Mouse (Mus musculus) ovary, postnatal 14 days (tissue): ENCODE data around the gene Endod1.

Experiments used
- DNase-seq: peaks from one replicate; pipeline ENCODE4 v3.0.0; 2022; ENCODE audit warnings: low spot score

The Endod1 gene

DNA sequence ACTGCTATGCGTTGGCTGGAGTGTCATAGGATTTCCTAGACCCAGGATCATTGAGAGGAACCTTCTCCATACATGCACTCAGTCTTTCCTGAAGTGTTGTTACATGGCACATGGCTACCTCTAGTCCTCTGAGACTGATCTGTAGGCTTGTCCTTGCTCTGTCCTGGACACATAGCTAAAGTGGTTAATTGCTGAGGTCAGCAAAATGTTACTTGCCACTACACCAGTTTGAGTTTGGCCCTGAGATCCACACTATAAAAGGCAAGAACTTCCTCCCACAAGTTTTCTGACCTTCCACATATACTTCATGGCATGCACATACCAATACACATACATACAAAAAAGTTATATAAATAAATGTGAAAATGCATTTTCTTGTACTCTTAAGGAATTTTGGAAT, 64.7 kb downstream of the Endod1 start:
- DNase-seq = no peak

DNA sequence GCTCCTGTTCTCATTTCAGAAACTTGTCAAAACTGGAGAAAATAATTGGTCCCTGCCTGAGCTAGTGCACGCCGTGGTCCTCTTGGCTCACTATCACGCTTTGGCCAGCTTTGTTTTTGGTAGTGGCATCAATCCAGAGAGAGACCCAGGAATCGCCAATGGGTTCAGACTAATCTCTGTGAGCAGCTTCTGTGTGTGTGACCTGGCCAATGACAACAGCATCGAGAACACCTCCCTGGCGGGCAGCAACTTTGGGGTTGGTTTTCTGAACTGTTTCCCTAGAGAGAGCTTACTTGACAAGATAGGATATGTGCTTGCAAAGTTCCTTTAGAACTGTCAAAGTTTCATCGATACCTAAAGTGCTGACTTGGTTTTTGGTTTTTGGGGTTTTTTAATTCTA, 66.8 kb downstream of the Endod1 start:
- no peak for DNase-seq

DNA sequence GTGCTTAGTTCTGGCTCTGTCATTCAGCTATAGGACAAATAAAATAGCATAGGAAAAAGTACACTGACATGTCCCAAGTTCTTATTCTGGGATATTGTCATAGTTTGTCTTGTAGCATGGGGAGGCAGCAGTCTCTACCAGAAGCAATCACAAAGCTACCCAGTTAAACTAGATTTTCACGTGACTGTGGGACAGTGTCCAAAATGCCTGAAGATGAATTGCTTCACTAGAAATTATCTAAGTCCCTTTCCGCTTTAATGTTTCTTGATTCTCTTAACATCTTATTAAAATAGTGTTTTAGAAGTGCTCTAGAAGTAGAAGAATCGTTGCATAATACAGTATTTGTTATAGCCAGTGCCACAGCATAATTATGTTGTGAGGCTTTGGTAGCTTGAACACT, 67.3 kb downstream of the Endod1 start:
- no peak for DNase-seq

DNA sequence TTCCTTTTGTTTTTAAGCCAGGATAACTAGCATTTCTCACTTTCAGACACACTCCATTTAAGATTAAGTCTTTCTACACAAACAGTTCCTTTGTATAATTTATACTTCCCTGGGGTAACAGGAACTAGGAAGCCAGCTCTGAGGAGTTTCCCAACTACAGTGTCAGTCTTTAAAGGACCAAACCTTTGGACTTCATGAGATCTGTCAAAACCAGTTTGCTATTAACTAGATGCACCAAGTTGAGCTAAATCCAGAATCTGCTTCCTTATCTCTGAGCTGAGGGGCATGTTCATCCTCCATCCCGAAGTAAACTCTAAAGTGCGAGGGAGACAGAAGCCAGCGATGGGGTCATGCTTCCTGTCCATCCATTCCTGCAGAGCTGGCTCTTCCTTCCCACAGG, 74.0 kb downstream of the Endod1 start:
- no peak for DNase-seq

DNA sequence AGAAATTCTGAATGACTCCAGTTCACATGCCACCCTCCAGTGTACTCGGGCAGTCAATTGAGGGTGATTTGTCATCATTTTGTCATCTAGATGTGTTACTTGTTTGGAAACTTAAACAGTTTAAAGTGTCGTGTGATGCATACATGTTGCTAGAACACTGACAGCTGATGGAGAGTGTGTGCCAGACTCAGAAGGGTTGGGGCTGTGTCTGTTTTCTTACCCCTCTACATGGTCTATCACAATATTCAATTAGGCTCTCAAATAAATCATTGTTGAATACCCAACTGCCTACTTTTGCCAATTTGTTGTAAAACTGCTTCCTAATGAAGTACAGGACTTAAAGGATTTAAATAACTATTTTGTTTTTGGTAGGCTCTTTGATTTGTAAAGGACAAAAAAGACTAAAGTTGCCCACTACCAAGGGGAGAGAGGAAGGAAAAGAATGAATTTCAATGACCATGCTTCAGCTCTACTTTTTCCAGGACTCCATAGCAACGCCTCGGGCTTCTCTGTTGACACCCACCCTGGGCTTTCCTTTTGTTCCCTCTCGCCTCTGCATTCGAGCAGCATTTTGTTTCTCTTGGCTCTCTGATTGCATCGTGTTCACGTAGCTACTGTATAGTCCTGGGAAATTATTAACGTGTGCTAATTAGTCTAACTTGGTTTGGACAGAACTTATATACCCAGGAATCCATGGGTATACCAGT, 76.9 kb downstream of the Endod1 start:
- DNase-seq = no peak
